ENCODE assay signal across 22 mouse cellular contexts in the genomic region with DNA sequence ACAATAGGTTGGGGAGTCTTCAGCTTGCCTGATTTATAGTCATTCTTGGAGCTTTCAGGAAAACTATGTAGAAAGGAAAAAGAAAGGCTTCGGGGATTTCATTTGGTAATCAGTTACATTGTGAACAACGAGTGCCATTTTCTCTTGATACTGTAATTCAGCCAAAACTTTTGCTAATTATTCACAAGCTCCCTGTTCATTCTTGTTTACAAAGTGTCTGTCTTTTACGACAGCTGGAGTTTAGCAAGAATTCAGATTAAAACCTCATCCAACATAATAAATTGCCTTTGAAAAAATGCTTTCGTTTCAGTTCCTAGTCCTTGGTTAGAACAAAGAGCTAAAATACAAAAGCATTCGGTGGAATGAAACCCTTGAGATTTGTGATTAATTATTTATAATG.
A peak's percentile ranks its signal among the peaks of the same experiment; 100 is the strongest.
DNase-seq lines count a peak whose midpoint lies in the region; ATAC-seq and TF ChIP-seq lines count a peak whose summit lies in the region.
"Had no signal": no experiment of that assay in that cellular context is flagged by ENCODE, and none has a peak within 500 bp of the region (broad histone marks: within the 10 kb centered on the region; RNA-seq: fewer than 3 reads in every experiment).

No protein-coding gene starts in this region.

- WGBS in lung, postnatal 0 days, result 42% methylated on average over 5 of the region's 5 CpGs

- no peak for DNase-seq in gastrocnemius, adult 2 months
- no peak for DNase-seq in gastrocnemius, postnatal 10 days
- peak; percentile 65 for DNase-seq in kidney, adult 9 months
- DNase-seq in kidney, postnatal 10 days, result no peak
- peak; percentile 37 for DNase-seq in lung, postnatal 0 days (ENCODE audit: low spot score)
- no peak for DNase-seq in lung, postnatal 14 days
- peak; percentile 24 for DNase-seq in retina, postnatal 1 day
- DNase-seq in retina, embryonic 14.5 days (ENCODE audit: low spot score), result no peak
- DNase-seq: adrenal gland, postnatal 14 days; cerebellum, adult 18-20 months; cerebellum, adult 9-11 months; cerebellum, postnatal 36 days; gastrocnemius, postnatal 14 days; heart, adult 2 months; heart, postnatal 14 days had no signal

- no peaks in the 10 kb centered on the region for H3K4me1 ChIP-seq in lung, postnatal 0 days (ENCODE audit: insufficient read depth, low read depth, low read length)
- H3K4me1 ChIP-seq: embryonic facial prominence, embryonic 13.5 days had no signal

- intact Hi-C loops in gastrocnemius, adult 2 months (cut with DNase I), result no loop called here

- no peaks in the 10 kb centered on the region for H3K27me3 ChIP-seq in lung, postnatal 0 days (replicated peaks; ENCODE audit: insufficient read depth, low read length)
- H3K27me3 ChIP-seq: embryonic facial prominence, embryonic 13.5 days; Patski had no signal

- 0 out of 2 replicates have a peak overlapping the region, but pooled peaks have one; percentile 4 for H3K27ac ChIP-seq in gastrocnemius, adult 2 months
- H3K27ac ChIP-seq in lung, postnatal 0 days (ENCODE audit: low read length), result no peak overlapping the region
- H3K27ac ChIP-seq: embryonic facial prominence, embryonic 13.5 days; forebrain, embryonic 12.5 days; heart, adult 2 months; heart, embryonic 15.5 days; hindbrain, postnatal 0 days had no signal

- H3K4me2 ChIP-seq in lung, postnatal 0 days (replicated peaks; ENCODE audit: low read depth, low read length), result no peak overlapping the region
- H3K4me2 ChIP-seq: embryonic facial prominence, embryonic 13.5 days; forebrain, embryonic 12.5 days; heart, embryonic 11.5 days; heart, embryonic 15.5 days had no signal

- ATAC-seq in lung, postnatal 0 days, result no peak
- ATAC-seq: activated CD4-positive, CD25-positive, alpha-beta regulatory T cell, adult 4 months; hindbrain, postnatal 0 days; Patski had no signal

- H3K9me3 ChIP-seq in lung, postnatal 0 days (ENCODE audit: low read length), result no peaks in the 10 kb centered on the region
- H3K9me3 ChIP-seq: embryonic facial prominence, embryonic 13.5 days; forebrain, embryonic 12.5 days; heart, embryonic 15.5 days had no signal

- 0 out of 2 replicates have a peak, but pooled peaks have one; percentile 16 for TF ChIP-seq EP300 in lung, postnatal 0 days (IDR thresholded peaks at IDR 0.05)

- no peak overlapping the region for H3K9ac ChIP-seq in lung, postnatal 0 days (replicated peaks; ENCODE audit: low read depth)
- H3K9ac ChIP-seq: embryonic facial prominence, embryonic 13.5 days; forebrain, embryonic 12.5 days; heart, embryonic 15.5 days had no signal

- no peak for TF ChIP-seq CTCF in gastrocnemius, adult 2 months (IDR thresholded peaks at IDR 0.05)
- TF ChIP-seq CTCF in lung, postnatal 0 days (IDR thresholded peaks at IDR 0.05), result no peak

- H3K4me3 ChIP-seq in gastrocnemius, adult 2 months, result no peak overlapping the region
- no peak overlapping the region for H3K4me3 ChIP-seq in lung, postnatal 0 days (ENCODE audit: low read depth, low read length)
- H3K4me3 ChIP-seq: embryonic facial prominence, embryonic 13.5 days; forebrain, embryonic 12.5 days; heart, adult 2 months; heart, embryonic 15.5 days had no signal

- H3K36me3 ChIP-seq in lung, postnatal 0 days (ENCODE audit: insufficient read depth, low read length), result no peaks in the 10 kb centered on the region
- H3K36me3 ChIP-seq: embryonic facial prominence, embryonic 13.5 days; forebrain, embryonic 12.5 days; heart, embryonic 15.5 days had no signal

Comparison
In these comparisons a context has a peak if more than half of its experiments do, and no peak if none do; other contexts are left out.
1. DNase-seq: peak in kidney, adult 9 months (single experiment), lung, postnatal 0 days (single experiment) and retina, postnatal 1 day (single experiment); none in gastrocnemius, adult 2 months (single experiment), gastrocnemius, postnatal 10 days (single experiment), kidney, postnatal 10 days (single experiment), lung, postnatal 14 days (single experiment) and retina, embryonic 14.5 days (single experiment).